Mouse (Mus musculus) ES-E14 (cell line): ENCODE data around the gene Disp1. TPM values are rescaled to one million over a fixed set of nuclear protein-coding genes. Genes with fewer than 3 reads are reported as not detected.

Experiments
- DNase-seq: peaks from one replicate; pipeline ENCODE4 v3.0.0-alpha.2; 2013; ENCODE audit warnings: low read depth, low spot score
- H3K27ac ChIP-seq: 2 replicates; pipeline ENCODE4 v1.5.1; 2012; ENCODE audit warnings: low read depth, mild to moderate bottlenecking, low read length, moderate library complexity, mixed read lengths; ENCODE audit not compliant: poor library complexity, insufficient read depth, severe bottlenecking
- H3K36me3 ChIP-seq: 2 replicates; pipeline ENCODE4 v1.6.1; 2012; ENCODE audit warnings: mild to moderate bottlenecking, low read length, moderate library complexity, mixed read lengths; ENCODE audit not compliant: control insufficient read depth, poor library complexity, insufficient read depth, severe bottlenecking
- H3K4me1 ChIP-seq, 2 experiments: fragments of 150-350 bp in 1 of 2; sonication (generic) in 1 of 2; 2 replicates each; pipeline ENCODE4 v1.6.1; 2012; ENCODE audit warnings: low read length in 2 of 2, mild to moderate bottlenecking in 1 of 2, mixed read lengths in 1 of 2; ENCODE audit not compliant: control insufficient read depth in 2 of 2, insufficient read depth in 2 of 2, poor library complexity in 1 of 2
- H3K4me3 ChIP-seq, 2 experiments: fragments of 150-350 bp in 1 of 2; sonication (generic) in 1 of 2; 2 replicates each; pipeline ENCODE4 v1.5.1; 2012; ENCODE audit warnings: low read length in 2 of 2, low read depth in 1 of 2, mild to moderate bottlenecking in 1 of 2, mixed read lengths in 1 of 2; ENCODE audit not compliant: insufficient read depth in 1 of 2, poor library complexity in 1 of 2, severe bottlenecking in 1 of 2
- H3K9ac ChIP-seq: 2 replicates; pipeline ENCODE4 v1.6.1; 2012; ENCODE audit warnings: low read depth, mild to moderate bottlenecking, low read length, mixed read lengths; ENCODE audit not compliant: poor library complexity, insufficient read depth, severe bottlenecking
- H3K9me3 ChIP-seq: fragments of 150-350 bp; sonication (generic); 2 replicates; pipeline ENCODE4 v1.6.1; 2012; ENCODE audit warnings: low read depth, mild to moderate bottlenecking, low read length; ENCODE audit not compliant: control insufficient read depth, insufficient read depth
- CHD2 ChIP-seq: IDR thresholded peaks from 2 replicates; pipeline ENCODE4 v1.6.1; 2014; ENCODE audit warnings: mild to moderate bottlenecking, low read depth, low read length, inconsistent platforms
- HCFC1 ChIP-seq: IDR thresholded peaks from 2 replicates; pipeline ENCODE4 v1.6.1; 2012; ENCODE audit warnings: low read length, inconsistent platforms, borderline replicate concordance; ENCODE audit not compliant: insufficient read depth
- MAFK ChIP-seq: IDR thresholded peaks from 2 replicates; pipeline ENCODE4 v1.6.1; 2014; ENCODE audit warnings: mild to moderate bottlenecking, low read depth, low read length, inconsistent platforms; ENCODE audit not compliant: insufficient read depth
- ZC3H11A ChIP-seq: IDR thresholded peaks from 2 replicates; pipeline ENCODE4 v1.6.1; 2012; ENCODE audit warnings: low read depth, mild to moderate bottlenecking, inconsistent platforms, low read length, borderline replicate concordance
- ZNF384 ChIP-seq: IDR thresholded peaks from 2 replicates; pipeline ENCODE4 v1.6.1; 2012; ENCODE audit warnings: low read depth, low read length, inconsistent platforms
- in situ Hi-C, 2 experiments: fragments of 600-800 bp; cut with MboI; formaldehyde crosslinking; loops; one replicate each; pipeline ENCODE4 v1.15.1; 2025; ENCODE audit warnings: low sequenced_read_pairs in 2 of 2, inconsistent platforms in 1 of 2; ENCODE audit not compliant: unreplicated experiment in 2 of 2
- total RNA-seq: library from RNA; depleted of rRNA; stranded (reverse); fragments of 300-350 nt; gene quantifications from 2 replicates; pipeline ENCODE4 v1.2.3, GENCODE M21; 2012

Gene Disp1
- total RNA-seq, 1 experiment: 13.5 TPM

- DNase-seq: no peak
- Histone ChIP-seq H3K9ac (no peak overlapping the region), H3K4me3 (no peak overlapping the region), H3K27ac (no peak overlapping the region), H3K9me3 (no peaks in the 10 kb centered on the region), H3K4me1 (no peaks in the 10 kb centered on the region), H3K36me3 (no peaks in the 10 kb centered on the region)
- in situ Hi-C loops: no loop called here
- TF ChIP-seq CHD2 (no peak), ZC3H11A (no peak), MAFK (no peak), ZNF384 (no peak), HCFC1 (no peak)
Measured at GRCm38 (mm10) chr1:183056289-183056655, 165.1 kb downstream of the Disp1 start.

GRCm38 (mm10) chr1:183055608-183056288, 165.6 kb downstream of the Disp1 start:
- in situ Hi-C loops: no loop called here
- no peaks in the 10 kb centered on the region for H3K9me3 ChIP-seq
- H3K4me3 ChIP-seq: no peak overlapping the region
- H3K4me1 ChIP-seq: no peaks in the 10 kb centered on the region
- H3K9ac ChIP-seq: no peak overlapping the region
- DNase-seq: no peak
- no peak overlapping the region for H3K27ac ChIP-seq
- no peaks in the 10 kb centered on the region for H3K36me3 ChIP-seq
- no peak for TF ChIP-seq HCFC1
- no peak for TF ChIP-seq ZNF384
- no peak for TF ChIP-seq MAFK
- no peak for TF ChIP-seq ZC3H11A
- no peak for TF ChIP-seq CHD2

GRCm38 (mm10) chr1:183052663-183053062, 168.7 kb downstream of the Disp1 start:
- Histone ChIP-seq H3K9me3 (no peaks in the 10 kb centered on the region), H3K9ac (no peak overlapping the region), H3K4me1 (no peaks in the 10 kb centered on the region), H3K4me3 (no peak overlapping the region), H3K36me3 (no peaks in the 10 kb centered on the region), H3K27ac (no peak overlapping the region)
- no peak for DNase-seq
- in situ Hi-C loops: no loop called here
- TF ChIP-seq HCFC1 (no peak), CHD2 (no peak), MAFK (no peak), ZNF384 (no peak)

- no peak for TF ChIP-seq ZNF384
- TF ChIP-seq HCFC1: no peak
- TF ChIP-seq MAFK: no peak
- no peak for TF ChIP-seq CHD2
- no peak for TF ChIP-seq ZC3H11A
- H3K9ac ChIP-seq: no peak overlapping the region
- no peak overlapping the region for H3K4me3 ChIP-seq
- H3K4me1 ChIP-seq: no peaks in the 10 kb centered on the region
- no peak for DNase-seq
- no peak overlapping the region for H3K27ac ChIP-seq
- no peaks in the 10 kb centered on the region for H3K9me3 ChIP-seq
- in situ Hi-C loops: no loop called here
- H3K36me3 ChIP-seq: no peaks in the 10 kb centered on the region
Measured at GRCm38 (mm10) chr1:183049295-183049694, 172.0 kb downstream of the Disp1 start.

- DNase-seq: no peak
- Histone ChIP-seq H3K4me3 (no peak overlapping the region), H3K36me3 (no peaks in the 10 kb centered on the region), H3K9me3 (no peaks in the 10 kb centered on the region), H3K4me1 (no peaks in the 10 kb centered on the region), H3K9ac (no peak overlapping the region), H3K27ac (no peak overlapping the region)
- in situ Hi-C loops: no loop called here
- no peak for TF ChIP-seq HCFC1
- TF ChIP-seq CHD2: no peak
- TF ChIP-seq ZC3H11A: no peak
- no peak for TF ChIP-seq MAFK
- no peak for TF ChIP-seq ZNF384
Measured at GRCm38 (mm10) chr1:183047913-183048523, 173.3 kb downstream of the Disp1 start.
